In the genomic region with DNA sequence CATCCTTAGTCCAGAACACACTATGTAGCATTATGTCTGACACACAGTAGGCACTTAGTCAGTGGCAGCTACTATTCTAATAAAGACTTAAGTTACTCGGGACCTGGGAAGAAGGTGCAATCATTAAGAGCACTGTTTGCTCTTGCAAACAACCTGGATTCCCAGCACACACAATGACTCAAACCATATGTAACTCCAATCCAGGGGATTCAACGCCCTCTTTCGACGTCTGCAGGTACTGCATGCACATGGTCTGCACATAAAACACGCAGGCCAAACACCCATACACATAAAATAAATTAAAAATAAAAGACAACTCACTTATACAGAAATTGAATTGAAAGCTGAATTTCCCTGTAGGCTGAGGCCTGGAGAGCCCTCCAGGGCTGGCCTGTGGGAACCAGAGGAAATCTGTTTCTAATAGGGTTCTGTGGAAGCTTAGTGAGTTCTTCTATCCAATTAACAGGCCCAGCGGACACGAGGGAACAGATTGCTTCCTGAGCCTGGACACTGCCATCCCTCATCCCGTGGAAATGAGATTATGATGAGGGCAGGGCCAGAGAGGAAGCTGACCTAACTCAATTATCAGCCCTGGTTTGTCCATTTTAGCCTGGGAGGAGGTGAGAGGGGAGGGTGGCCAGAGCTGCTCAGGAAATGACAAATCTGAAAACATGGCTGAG, we compare ENCODE assay signal across 14 mouse cellular contexts.
DNase-seq lines count a peak whose midpoint lies in the region; ATAC-seq and TF ChIP-seq lines count a peak whose summit lies in the region.
"Had no signal": no experiment of that assay in that cellular context is flagged by ENCODE, and none has a peak within 500 bp of the region (broad histone marks: within the 10 kb centered on the region; RNA-seq: fewer than 3 reads in every experiment).

No protein-coding gene starts in this region.

- WGBS in thymus, adult 2 months, result 87% methylated on average over 8 of the region's 8 CpGs
- WGBS in heart, embryonic 16.5 days, result 71% methylated on average over 8 of the region's 8 CpGs
- WGBS in forebrain, embryonic 15.5 days, result 76% methylated on average over 8 of the region's 8 CpGs

- no peak overlapping the region for H3K9ac ChIP-seq in heart, embryonic 16.5 days (ENCODE audit: low read length)
- H3K9ac ChIP-seq in forebrain, embryonic 15.5 days (replicated peaks), result no peak overlapping the region
- H3K9ac ChIP-seq: embryonic facial prominence, embryonic 15.5 days; hindbrain, embryonic 14.5 days; neural tube, embryonic 13.5 days had no signal

- no peak for TF ChIP-seq POLR2A in thymus, adult 2 months (IDR thresholded peaks at IDR 0.05; ENCODE audit: control insufficient read depth, extremely low read depth, insufficient read depth, low read length, poor library complexity)

- H3K4me3 ChIP-seq in thymus, adult 2 months (ENCODE audit: control insufficient read depth, insufficient read depth, low read length), result no peak overlapping the region
- H3K4me3 ChIP-seq in heart, embryonic 16.5 days (ENCODE audit: low read length), result no peak overlapping the region
- H3K4me3 ChIP-seq in forebrain, embryonic 15.5 days, result no peak overlapping the region
- H3K4me3 ChIP-seq: embryonic facial prominence, embryonic 15.5 days; neural tube, embryonic 13.5 days had no signal

- peaks cover 9% of the 10 kb centered on the region for H3K4me1 ChIP-seq in thymus, adult 2 months (replicated peaks; ENCODE audit: control insufficient read depth, insufficient read depth, low read length)
- H3K4me1 ChIP-seq in heart, embryonic 16.5 days (ENCODE audit: control insufficient read depth, insufficient read depth, low read length), result peaks cover 25% of the 10 kb centered on the region
- no peaks in the 10 kb centered on the region for H3K4me1 ChIP-seq in forebrain, embryonic 15.5 days
- H3K4me1 ChIP-seq: neural tube, embryonic 13.5 days had no signal

- no peaks in the 10 kb centered on the region for H3K36me3 ChIP-seq in thymus, adult 2 months (ENCODE audit: control insufficient read depth, insufficient read depth, low read length)
- no peaks in the 10 kb centered on the region for H3K36me3 ChIP-seq in heart, embryonic 16.5 days (ENCODE audit: control insufficient read depth, insufficient read depth)
- H3K36me3 ChIP-seq in forebrain, embryonic 15.5 days, result no peaks in the 10 kb centered on the region
- H3K36me3 ChIP-seq: embryonic facial prominence, embryonic 15.5 days; neural tube, embryonic 13.5 days had no signal

- TF ChIP-seq CTCF in thymus, adult 2 months (IDR thresholded peaks at IDR 0.05; ENCODE audit: borderline replicate concordance, control insufficient read depth, extremely low read depth, insufficient read depth, low read length, poor library complexity), result no peak

- ATAC-seq in heart, embryonic 16.5 days (replicated peaks; ENCODE audit: extremely low read depth, insufficient read depth, low FRiP score), result peak; percentile 67
- ATAC-seq in erythroblast, adult 5-6 weeks (replicated peaks; ENCODE audit: low FRiP score, poor library complexity, severe bottlenecking), result no peak
- ATAC-seq in forebrain, embryonic 15.5 days (replicated peaks), result no peak

- H3K27me3 ChIP-seq in thymus, adult 2 months (ENCODE audit: control insufficient read depth, insufficient read depth, low read length), result no peaks in the 10 kb centered on the region
- H3K27me3 ChIP-seq in heart, embryonic 16.5 days (ENCODE audit: control insufficient read depth, insufficient read depth, low read length), result no peaks in the 10 kb centered on the region
- H3K27me3 ChIP-seq in forebrain, embryonic 15.5 days, result no peaks in the 10 kb centered on the region
- H3K27me3 ChIP-seq: embryonic facial prominence, embryonic 15.5 days; neural tube, embryonic 13.5 days had no signal

- no peaks in the 10 kb centered on the region for H3K9me3 ChIP-seq in heart, embryonic 16.5 days (replicated peaks; ENCODE audit: control insufficient read depth, low read length)
- no peaks in the 10 kb centered on the region for H3K9me3 ChIP-seq in forebrain, embryonic 15.5 days
- H3K9me3 ChIP-seq: embryonic facial prominence, embryonic 15.5 days; neural tube, embryonic 13.5 days had no signal

- H3K27ac ChIP-seq in thymus, adult 2 months (ENCODE audit: control insufficient read depth, insufficient read depth, low read length), result no peak overlapping the region
- H3K27ac ChIP-seq in heart, embryonic 16.5 days (ENCODE audit: low read length), result no peak overlapping the region; the same call in 1 of the 2 replicates
- no peak overlapping the region for H3K27ac ChIP-seq in forebrain, embryonic 15.5 days (replicated peaks)
- H3K27ac ChIP-seq: embryonic facial prominence, embryonic 15.5 days; hindbrain, embryonic 14.5 days; neural tube, embryonic 13.5 days had no signal

- H3K4me2 ChIP-seq in heart, embryonic 16.5 days (ENCODE audit: low read depth, low read length), result no peak overlapping the region
- no peak overlapping the region for H3K4me2 ChIP-seq in forebrain, embryonic 15.5 days (replicated peaks)
- H3K4me2 ChIP-seq: embryonic facial prominence, embryonic 15.5 days; hindbrain, embryonic 14.5 days; midbrain, embryonic 11.5 days; neural tube, embryonic 13.5 days had no signal

- DNase-seq in embryo, embryonic 10 days (ENCODE audit: low spot score), result peak; percentile 47
- no peak for DNase-seq in embryo, embryonic 9.5 days (ENCODE audit: extremely low spot score)
- DNase-seq in thymus, postnatal 4 days, result peak; percentile 25
- DNase-seq in thymus, adult 2 months, result no peak
- no peak for DNase-seq in right cerebral cortex, adult 18-20 months
- DNase-seq: B cell, adult 2 months; cerebellum, adult 11 months had no signal

Comparison
In these comparisons a context has a peak if more than half of its experiments do, and no peak if none do; other contexts are left out.
1. DNase-seq: peak in embryo, embryonic 10 days (single experiment) and thymus, postnatal 4 days (single experiment); none in embryo, embryonic 9.5 days (single experiment), thymus, adult 2 months (single experiment) and right cerebral cortex, adult 18-20 months (single experiment).